14 mouse cellular contexts compared by ENCODE assay signal in genomic region chr5:123088784-123089183, GRCm38 (mm10). TPM values are rescaled to one million over a fixed set of nuclear protein-coding genes. Genes with fewer than 3 reads are reported as not detected.
"Had no signal": no experiment of that assay in that cellular context is flagged by ENCODE, and none has a peak within 500 bp of the region (broad histone marks: within the 10 kb centered on the region; RNA-seq: fewer than 3 reads in every experiment).

No protein-coding gene starts in this region.

- H3K4me2 ChIP-seq: limb, embryonic 15.5 days; neural tube, embryonic 15.5 days; stomach, embryonic 15.5 days had no signal

- H3K36me3 ChIP-seq: limb, embryonic 15.5 days; neural tube, embryonic 15.5 days; stomach, embryonic 15.5 days had no signal

- H3K4me1 ChIP-seq: limb, embryonic 15.5 days; neural tube, embryonic 15.5 days; stomach, embryonic 15.5 days had no signal

- DNase-seq: kidney, adult 8-10 months; kidney, postnatal 25 days; lung, adult 2 months; lung, postnatal 36 days; midbrain, embryonic 14.5 days; thymus, adult 2 months; thymus, postnatal 36 days had no signal

- H3K4me3 ChIP-seq: left cerebral cortex, adult 2 months; limb, embryonic 15.5 days; myocyte; neural tube, embryonic 15.5 days; stomach, embryonic 15.5 days had no signal

- H3K9me3 ChIP-seq: limb, embryonic 15.5 days; neural tube, embryonic 15.5 days; stomach, embryonic 15.5 days had no signal

- ATAC-seq: lung, postnatal 0 days had no signal

- H3K27me3 ChIP-seq: limb, embryonic 15.5 days; neural tube, embryonic 15.5 days; stomach, embryonic 15.5 days had no signal

- H3K27ac ChIP-seq: left cerebral cortex, adult 2 months; limb, embryonic 15.5 days; neural tube, embryonic 15.5 days; stomach, embryonic 15.5 days had no signal

- H3K9ac ChIP-seq: limb, embryonic 15.5 days; neural tube, embryonic 15.5 days; stomach, embryonic 15.5 days had no signal

RNA-seq across cellular contexts. Expression of gene Morn3, which starts 42.0 kb away (rescaled TPM):
- polyA plus RNA-seq: midbrain, embryonic 14.5 days; myocyte; neural tube, embryonic 11.5 days had no signal
